Mouse (Mus musculus) spleen, adult 2 months (tissue): ENCODE results near the gene Ccdc62. TPM values are rescaled to one million over a fixed set of nuclear protein-coding genes. Genes with fewer than 3 reads are reported as not detected.

ENCODE experiments used
- DNase-seq, 2 experiments: peaks; one replicate each; pipeline versions ENCODE4 v3.0.0 to v3.0.0-alpha.2; 2012 to 2021; ENCODE audit warnings: low spot score in 2 of 2, low read depth in 1 of 2
- H3K27ac ChIP-seq: fragments of 200-500 bp; 2 replicates; pipeline ENCODE4 v1.5.1; 2012; ENCODE audit warnings: low read length, inconsistent platforms; ENCODE audit not compliant: insufficient read depth
- H3K27me3 ChIP-seq: fragments of 200-500 bp; 2 replicates; pipeline ENCODE4 v1.6.1; 2012; ENCODE audit warnings: mild to moderate bottlenecking, moderate library complexity, low read length, inconsistent platforms; ENCODE audit not compliant: control insufficient read depth, insufficient read depth
- H3K36me3 ChIP-seq: fragments of 200-500 bp; 2 replicates; pipeline ENCODE4 v1.6.1; 2012; ENCODE audit warnings: mild to moderate bottlenecking, low read length, inconsistent platforms; ENCODE audit not compliant: control insufficient read depth, insufficient read depth
- H3K4me1 ChIP-seq: fragments of 200-500 bp; 2 replicates; pipeline ENCODE4 v1.6.1; 2011; ENCODE audit warnings: inconsistent platforms; ENCODE audit not compliant: control insufficient read depth, insufficient read depth, insufficient read length
- H3K4me3 ChIP-seq: fragments of 200-500 bp; 2 replicates; pipeline ENCODE4 v1.5.1; 2011; ENCODE audit warnings: mild to moderate bottlenecking, inconsistent platforms; ENCODE audit not compliant: insufficient read depth, insufficient read length; ENCODE audit errors: extremely low read depth
- CTCF ChIP-seq: fragments of 200-500 bp; IDR thresholded peaks from 2 replicates; pipeline ENCODE4 v1.5.1; 2011; ENCODE audit warnings: mild to moderate bottlenecking, inconsistent platforms; ENCODE audit not compliant: insufficient read depth, insufficient read length, insufficient replicate concordance; ENCODE audit errors: extremely low read depth
- POLR2A ChIP-seq: fragments of 200-500 bp; IDR thresholded peaks from 2 replicates; pipeline ENCODE4 v1.6.1; 2011; ENCODE audit warnings: low read depth, low read length, inconsistent platforms
- WGBS: fragments of 180-500 bp; shearing (Covaris S2); methylation state at CpG from one replicate; pipeline ENCODE4 v1.1.7; 2018; 5-methylcytosine and 5-hydroxymethylcytosine counted together
- polyA plus RNA-seq: library from polyadenylated mRNA; depleted of rRNA; stranded (reverse); fragments of >200 nt; gene quantifications from 2 replicates; pipeline ENCODE4 v1.2.3, GENCODE M21; 2012

The Ccdc62 gene
- polyA plus RNA-seq, 1 experiment: 1.3 TPM

DNA sequence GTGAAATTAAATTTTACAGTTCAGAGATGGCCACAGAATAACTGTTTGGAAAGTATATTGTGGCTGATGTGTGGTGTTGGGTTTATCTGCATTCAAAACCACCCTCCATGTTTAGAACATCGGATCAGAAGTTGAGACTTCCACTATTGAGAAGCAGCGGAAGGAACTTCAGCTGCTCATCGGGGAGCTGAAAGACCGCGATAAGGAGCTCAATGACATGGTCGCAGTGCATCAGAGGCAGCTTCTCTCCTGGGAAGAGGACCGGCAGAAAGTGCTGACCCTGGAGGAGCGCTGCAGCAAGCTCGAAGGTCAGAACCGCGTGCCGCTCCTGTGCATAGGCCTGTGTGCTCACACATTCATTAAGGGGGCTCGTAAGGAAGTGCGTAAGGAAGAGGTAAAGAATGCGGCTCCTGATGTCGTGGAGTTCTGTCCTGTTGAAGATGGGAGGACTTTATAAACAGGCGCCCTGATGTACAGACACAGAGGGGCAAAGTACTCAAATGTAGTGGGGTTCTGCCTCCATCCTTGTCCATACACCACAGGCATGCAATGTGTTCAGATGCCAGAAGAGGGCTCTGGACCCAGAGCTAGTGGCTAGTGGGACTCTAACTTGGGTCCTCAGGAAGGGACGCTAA is 3.6 kb downstream of the Ccdc62 start:
- Histone ChIP-seq H3K27me3 (no peaks in the 10 kb centered on the region), H3K36me3 (no peaks in the 10 kb centered on the region), H3K4me3 (no peak overlapping the region), H3K27ac (no peak overlapping the region), H3K4me1 (peaks cover 7% of the 10 kb centered on the region; the same call in 1 of the 2 replicates)
- TF ChIP-seq POLR2A (no peak), CTCF (no peak)
- DNase-seq: no peak
- 70% methylated on average over 18 of the region's 18 CpGs for WGBS

DNA sequence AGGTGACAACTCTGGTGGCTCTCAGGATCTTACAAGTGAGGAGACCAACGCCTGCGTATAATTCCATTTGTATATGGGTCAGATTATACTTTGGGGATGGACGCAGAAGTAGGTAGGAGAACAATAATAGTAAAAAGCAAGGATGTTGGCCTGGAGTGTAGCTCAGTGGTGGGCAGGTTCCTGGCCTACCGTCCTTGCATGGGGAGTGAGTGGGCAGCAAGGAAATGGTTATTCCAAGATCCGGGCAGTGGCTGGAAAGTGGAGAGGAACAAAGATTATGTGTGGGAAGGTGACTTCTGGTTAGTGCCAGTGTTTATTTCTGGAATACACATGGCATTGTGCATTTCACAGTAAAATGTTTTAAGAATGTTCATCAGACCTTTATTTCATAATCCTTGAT is 5.5 kb downstream of the Ccdc62 start:
- WGBS: 95% methylated on average over 5 of the region's 5 CpGs
- DNase-seq: no peak
- H3K27ac ChIP-seq: no peak overlapping the region
- H3K27me3 ChIP-seq: no peaks in the 10 kb centered on the region
- no peak for TF ChIP-seq POLR2A
- TF ChIP-seq CTCF: no peak
- peaks cover 7% of the 10 kb centered on the region; the same call in 1 of the 2 replicates for H3K4me1 ChIP-seq
- H3K36me3 ChIP-seq: no peaks in the 10 kb centered on the region
- H3K4me3 ChIP-seq: no peak overlapping the region

DNA sequence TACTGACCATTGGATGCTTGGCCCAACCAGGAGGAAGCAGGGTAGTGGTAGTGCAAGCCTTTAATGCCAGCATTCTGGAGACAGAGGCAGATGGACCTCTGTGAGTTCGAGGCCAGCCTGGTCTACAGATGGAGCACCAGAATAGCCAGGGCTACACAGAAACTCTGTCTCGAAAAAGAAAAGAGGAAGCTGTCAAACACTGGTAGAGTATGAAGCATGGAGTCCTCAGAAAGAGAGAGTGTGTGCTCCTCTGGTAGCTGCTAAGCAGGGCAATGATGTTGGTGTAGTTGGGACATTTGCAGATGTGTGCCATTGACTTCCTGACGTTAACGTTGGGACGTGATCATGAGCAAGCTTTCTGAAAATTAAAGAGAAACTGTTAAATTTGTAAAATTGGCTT is 8.0 kb downstream of the Ccdc62 start:
- TF ChIP-seq CTCF (no peak), POLR2A (no peak)
- H3K36me3 ChIP-seq: no peaks in the 10 kb centered on the region
- 16% methylated on average over 5 of the region's 5 CpGs for WGBS

DNA sequence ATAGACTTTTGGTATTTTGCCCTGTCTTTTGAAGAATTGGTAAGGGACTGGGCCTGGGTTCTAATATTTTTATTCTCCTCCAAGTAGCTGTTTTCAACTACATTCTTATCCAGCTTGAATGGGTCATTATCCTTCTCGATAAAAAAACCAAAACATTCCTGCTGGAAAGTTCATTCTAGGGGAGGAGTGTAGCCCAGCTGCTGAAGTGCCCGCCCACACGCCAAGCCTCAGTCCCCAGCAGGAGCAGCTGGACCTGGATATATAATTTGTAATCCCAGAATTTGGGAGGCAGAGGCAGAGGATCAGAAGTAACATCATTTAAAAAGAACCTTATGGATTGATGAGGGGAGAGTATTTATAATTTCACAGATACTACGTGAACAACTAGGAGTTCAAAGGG is 16.1 kb downstream of the Ccdc62 start:
- no peak for TF ChIP-seq POLR2A
- TF ChIP-seq CTCF: no peak
- no peaks in the 10 kb centered on the region for H3K27me3 ChIP-seq
- H3K4me1 ChIP-seq: no peaks in the 10 kb centered on the region
- H3K4me3 ChIP-seq: no peak overlapping the region
- no peaks in the 10 kb centered on the region for H3K36me3 ChIP-seq
- DNase-seq: no peak
- 82% methylated on average over 4 of the region's 4 CpGs for WGBS
- H3K27ac ChIP-seq: no peak overlapping the region

More for the DNA sequence above, 8.0 kb downstream of the Ccdc62 start:
- no peak overlapping the region for H3K27ac ChIP-seq
- no peak for DNase-seq
- no peaks in the 10 kb centered on the region for H3K27me3 ChIP-seq
- H3K4me1 ChIP-seq: peaks cover 5% of the 10 kb centered on the region; the same call in 1 of the 2 replicates
- no peak overlapping the region for H3K4me3 ChIP-seq

DNA sequence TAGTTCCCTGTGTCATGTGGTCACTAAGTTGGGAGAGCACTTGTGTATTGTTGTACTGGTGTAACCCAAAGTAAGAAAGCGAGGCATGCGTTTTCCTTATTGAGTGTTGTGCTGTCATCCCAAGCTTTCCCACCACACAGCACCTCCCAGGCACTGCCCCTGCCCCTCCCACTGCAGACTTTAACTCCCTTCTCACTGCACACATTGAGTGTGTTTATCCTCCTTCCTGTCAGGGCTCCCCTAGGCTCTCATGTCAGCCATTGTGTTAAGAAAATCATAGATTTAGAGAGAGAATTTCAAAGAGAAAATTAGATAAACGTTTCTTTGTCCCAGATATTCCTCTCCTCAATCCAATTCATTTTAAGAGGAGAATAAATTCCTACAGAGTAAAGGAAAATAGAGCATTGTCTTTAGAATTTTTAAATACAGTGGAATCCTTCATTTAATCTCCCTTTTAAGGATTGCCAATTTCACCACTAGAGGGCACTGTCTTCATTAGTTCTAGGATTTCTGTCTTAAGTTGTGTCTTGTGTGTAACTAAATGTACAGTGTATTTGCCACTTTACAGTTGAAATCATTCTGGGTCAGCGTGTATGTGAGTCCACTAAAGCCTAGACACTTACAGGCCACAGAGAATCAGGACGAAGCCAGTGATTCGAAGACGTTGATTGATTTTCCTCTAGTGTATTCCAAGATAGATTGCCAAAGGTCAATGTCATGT is 16.7 kb downstream of the Ccdc62 start:
- H3K27me3 ChIP-seq: no peaks in the 10 kb centered on the region
- peak in 1 of 2 experiments; percentile 53 for DNase-seq
- no peak for TF ChIP-seq CTCF
- TF ChIP-seq POLR2A: no peak

DNA sequence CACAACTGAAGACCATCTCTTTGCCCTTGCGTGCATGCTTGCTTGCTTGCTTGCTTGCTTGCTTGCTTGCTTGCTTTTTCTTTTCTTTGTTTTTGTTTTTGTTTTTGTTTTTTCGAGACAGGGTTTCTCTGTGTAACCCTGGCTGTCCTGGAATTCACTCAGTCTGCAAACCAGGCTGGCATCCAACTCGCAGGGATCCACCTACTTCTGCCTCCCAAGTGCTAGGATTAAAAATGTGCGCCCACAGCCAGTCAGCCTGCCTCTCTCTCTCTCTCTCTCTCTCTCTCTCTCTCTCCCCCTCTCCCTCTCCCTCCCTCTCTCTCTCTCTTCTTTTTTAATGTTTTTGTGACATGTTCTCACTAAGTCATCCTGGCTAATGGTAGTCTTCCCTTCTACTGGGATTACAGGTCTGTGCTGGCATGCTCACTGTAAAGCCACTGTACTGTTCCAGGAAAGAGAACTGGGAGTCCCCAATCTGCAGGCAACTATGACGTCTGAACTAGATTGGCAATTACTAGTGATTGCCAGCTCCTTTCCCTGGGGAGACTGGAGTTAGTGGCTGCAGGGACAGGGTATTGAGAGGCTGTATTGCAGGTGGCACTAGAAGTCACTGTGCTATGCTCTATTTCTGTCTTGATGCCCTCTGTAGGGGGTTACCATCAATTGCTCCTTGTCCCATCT is 22.0 kb downstream of the Ccdc62 start:
- 79% methylated on average over 5 of the region's 5 CpGs for WGBS
- no peak overlapping the region for H3K4me3 ChIP-seq

More for the DNA sequence above, 16.7 kb downstream of the Ccdc62 start:
- no peaks in the 10 kb centered on the region for H3K36me3 ChIP-seq
- no peaks in the 10 kb centered on the region for H3K4me1 ChIP-seq
- H3K27ac ChIP-seq: no peak overlapping the region
- H3K4me3 ChIP-seq: no peak overlapping the region
- WGBS: 59% methylated on average over 7 of the region's 7 CpGs

More for the DNA sequence above, 22.0 kb downstream of the Ccdc62 start:
- Histone ChIP-seq H3K27me3 (no peaks in the 10 kb centered on the region), H3K27ac (no peak overlapping the region), H3K4me1 (no peaks in the 10 kb centered on the region), H3K36me3 (no peaks in the 10 kb centered on the region)
- TF ChIP-seq POLR2A: no peak
- DNase-seq: no peak
